In genomic region chr6:146410427-146410810, GRCm38 (mm10) we compare ENCODE assay signal across 9 mouse cellular contexts.
DNase-seq lines count a peak whose midpoint lies in the region; ATAC-seq and TF ChIP-seq lines count a peak whose summit lies in the region.
"Had no signal": no experiment of that assay in that cellular context is flagged by ENCODE, and none has a peak within 500 bp of the region (broad histone marks: within the 10 kb centered on the region; RNA-seq: fewer than 3 reads in every experiment).

No protein-coding gene starts in this region.

- TF ChIP-seq POLR2A in CH12.LX (IDR thresholded peaks at IDR 0.05; ENCODE audit: low read depth, low read length), result no peak

- H3K4me1 ChIP-seq in forebrain, embryonic 13.5 days, result peaks cover 8% of the 10 kb centered on the region
- H3K4me1 ChIP-seq in forebrain, postnatal 0 days (ENCODE audit: insufficient read depth), result no peaks in the 10 kb centered on the region
- peaks cover 5% of the 10 kb centered on the region; the same call in 1 of the 2 replicates for H3K4me1 ChIP-seq in kidney, embryonic 14.5 days (ENCODE audit: control insufficient read depth, insufficient read depth, low read length)
- peaks cover 5 to 27% of the 10 kb centered on the region in 2 experiments; a peak in 3 of 4 replicates for H3K4me1 ChIP-seq in CH12.LX (ENCODE audit: control insufficient read depth in 1 of 2, insufficient read depth in 2 of 2)
- H3K4me1 ChIP-seq in liver, embryonic 13.5 days (replicated peaks), result peaks cover 5% of the 10 kb centered on the region; the same call in 1 of the 2 replicates

- no peak for DNase-seq in forebrain, postnatal 0 days
- DNase-seq in kidney, adult 8-10 months, result no peak
- DNase-seq in CH12.LX (ENCODE audit: extremely low read depth), result no peak
- no peak for DNase-seq in liver, embryonic 13.5 days
- DNase-seq in layer of hippocampus, postnatal 36 days, result no peak
- no peak for DNase-seq in embryo, embryonic 10.5 days (ENCODE audit: low spot score)

- no peak overlapping the region for H3K4me3 ChIP-seq in forebrain, embryonic 13.5 days
- H3K4me3 ChIP-seq in forebrain, postnatal 0 days (ENCODE audit: low read depth, low read length), result no peak overlapping the region
- H3K4me3 ChIP-seq in kidney, embryonic 14.5 days (ENCODE audit: low read length), result no peak overlapping the region
- H3K4me3 ChIP-seq in CH12.LX (replicated peaks in 1 of 3; ENCODE audit: low read depth in 2 of 3, low read length in 2 of 3, poor library complexity in 1 of 3), result no peak overlapping the region
- H3K4me3 ChIP-seq in liver, embryonic 13.5 days (replicated peaks), result no peak overlapping the region
- H3K4me3 ChIP-seq: midbrain, embryonic 13.5 days had no signal

- no peak for ATAC-seq in forebrain, embryonic 13.5 days
- ATAC-seq in forebrain, postnatal 0 days, result no peak
- peak; percentile 61; the same call in 1 of the 2 replicates for ATAC-seq in kidney, embryonic 14.5 days (ENCODE audit: low FRiP score, low TSS enrichment)
- no peak for ATAC-seq in liver, embryonic 13.5 days (ENCODE audit: low read depth)

- dilution Hi-C loops in CH12.LX (cut with MboI; ENCODE audit: extremely low pct_ligation_motif_present, extremely low pct_unique_long_range_greater_than_20kb, low sequenced_read_pairs), result no loop called here

- H3K4me2 ChIP-seq in forebrain, embryonic 13.5 days, result peak overlapping the region; percentile 42; the same call in 1 of the 2 replicates
- no peak overlapping the region; the same call in 1 of the 2 replicates for H3K4me2 ChIP-seq in forebrain, postnatal 0 days (ENCODE audit: low read depth)
- peak overlapping the region; percentile 12 for H3K4me2 ChIP-seq in kidney, embryonic 14.5 days (replicated peaks; ENCODE audit: low read depth, low read length)
- 0 out of 2 replicates have a peak overlapping the region, but pooled peaks have one; percentile 93 for H3K4me2 ChIP-seq in CH12.LX (ENCODE audit: insufficient read depth, low read depth, poor library complexity, severe bottlenecking)
- peak overlapping the region; percentile 55 for H3K4me2 ChIP-seq in liver, embryonic 13.5 days

- H3K9ac ChIP-seq in forebrain, embryonic 13.5 days, result no peak overlapping the region
- H3K9ac ChIP-seq in forebrain, postnatal 0 days, result no peak overlapping the region
- H3K9ac ChIP-seq in kidney, embryonic 14.5 days (ENCODE audit: low read depth, low read length), result no peak overlapping the region
- no peak overlapping the region for H3K9ac ChIP-seq in CH12.LX (ENCODE audit: insufficient read depth, low read depth)
- H3K9ac ChIP-seq in liver, embryonic 13.5 days, result no peak overlapping the region
- H3K9ac ChIP-seq: midbrain, embryonic 13.5 days had no signal

- H3K79me2 ChIP-seq in CH12.LX (replicated peaks; ENCODE audit: control insufficient read depth, extremely low read depth, insufficient read depth, poor library complexity, severe bottlenecking), result no peaks in the 10 kb centered on the region

- no peak overlapping the region for H3K27ac ChIP-seq in forebrain, embryonic 13.5 days
- H3K27ac ChIP-seq in forebrain, postnatal 0 days (ENCODE audit: low read depth, low read length), result no peak overlapping the region
- H3K27ac ChIP-seq in kidney, embryonic 14.5 days (ENCODE audit: low read depth, low read length), result no peak overlapping the region
- no peak overlapping the region for H3K27ac ChIP-seq in CH12.LX (ENCODE audit: insufficient read depth, low read depth)
- H3K27ac ChIP-seq in liver, embryonic 13.5 days, result no peak overlapping the region

- H3K27me3 ChIP-seq in forebrain, embryonic 13.5 days, result no peaks in the 10 kb centered on the region
- H3K27me3 ChIP-seq in forebrain, postnatal 0 days (ENCODE audit: insufficient read depth, low read length), result no peaks in the 10 kb centered on the region
- H3K27me3 ChIP-seq in kidney, embryonic 14.5 days (ENCODE audit: control insufficient read depth, insufficient read depth, low read length), result no peaks in the 10 kb centered on the region
- H3K27me3 ChIP-seq in CH12.LX (replicated peaks), result no peaks in the 10 kb centered on the region
- H3K27me3 ChIP-seq in liver, embryonic 13.5 days, result no peaks in the 10 kb centered on the region
- H3K27me3 ChIP-seq: midbrain, embryonic 13.5 days had no signal

- 68% methylated on average over 6 of the region's 6 CpGs for WGBS in forebrain, embryonic 13.5 days
- WGBS in forebrain, postnatal 0 days, result 70% methylated on average over 6 of the region's 6 CpGs
- WGBS in kidney, embryonic 14.5 days, result 71% methylated on average over 6 of the region's 6 CpGs
- WGBS in liver, embryonic 13.5 days (ENCODE audit: insufficient replicate concordance), result 71% methylated on average over 6 of the region's 6 CpGs

- TF ChIP-seq RAD21 in CH12.LX (IDR thresholded peaks at IDR 0.05; ENCODE audit: low read depth, low read length), result no peak

- TF ChIP-seq CTCF in forebrain, postnatal 0 days (IDR thresholded peaks at IDR 0.05; ENCODE audit: low read depth), result no peak
- no peak for TF ChIP-seq CTCF in CH12.LX (conservative IDR thresholded peaks at IDR 0.05 in 1 of 2, IDR thresholded peaks at IDR 0.05 in 1 of 2; ENCODE audit: low read depth in 2 of 2, low read length in 2 of 2)

- in situ Hi-C loops in CH12.LX (cut with MboI; ENCODE audit: low pct_ligation_motif_present, low pct_unique_long_range_greater_than_20kb, low sequenced_read_pairs), result loop anchor here (25.0 kb wide), 1 partner anchor 352 kb away; no protein-coding TSS in a partner anchor

- no peaks in the 10 kb centered on the region for H3K36me3 ChIP-seq in forebrain, embryonic 13.5 days (ENCODE audit: poor library complexity, severe bottlenecking)
- no peaks in the 10 kb centered on the region for H3K36me3 ChIP-seq in forebrain, postnatal 0 days (ENCODE audit: insufficient read depth)
- H3K36me3 ChIP-seq in kidney, embryonic 14.5 days (ENCODE audit: control insufficient read depth, insufficient read depth, low read length), result no peaks in the 10 kb centered on the region
- peaks cover 0 to 6% of the 10 kb centered on the region in 2 experiments for H3K36me3 ChIP-seq in CH12.LX (replicated peaks in 1 of 2; ENCODE audit: control insufficient read depth in 1 of 2, insufficient read depth in 1 of 2, low read length in 1 of 2)
- H3K36me3 ChIP-seq in liver, embryonic 13.5 days, result no peaks in the 10 kb centered on the region
- H3K36me3 ChIP-seq: midbrain, embryonic 13.5 days had no signal

- TF ChIP-seq EP300 in CH12.LX (IDR thresholded peaks at IDR 0.05; ENCODE audit: low read length), result no peak

- H3K9me3 ChIP-seq in forebrain, embryonic 13.5 days (replicated peaks), result no peaks in the 10 kb centered on the region
- no peaks in the 10 kb centered on the region for H3K9me3 ChIP-seq in forebrain, postnatal 0 days (ENCODE audit: low read length)
- no peaks in the 10 kb centered on the region for H3K9me3 ChIP-seq in kidney, embryonic 14.5 days (ENCODE audit: control insufficient read depth, low read length)
- H3K9me3 ChIP-seq in CH12.LX (replicated peaks; ENCODE audit: low read length), result no peaks in the 10 kb centered on the region
- no peaks in the 10 kb centered on the region for H3K9me3 ChIP-seq in liver, embryonic 13.5 days (replicated peaks)
- H3K9me3 ChIP-seq: midbrain, embryonic 13.5 days had no signal

TF ChIP-seq in CH12.LX, 34 proteins besides CTCF, POLR2A, EP300 and RAD21:
- no peak for TF ChIP-seq MAX (IDR thresholded peaks at IDR 0.05; ENCODE audit: low read length)
- no peak for TF ChIP-seq JUND (conservative IDR thresholded peaks at IDR 0.05; ENCODE audit: low read depth, low read length)
- TF ChIP-seq BHLHE40 (IDR thresholded peaks at IDR 0.05; ENCODE audit: low read depth, low read length), result no peak
